Mouse (Mus musculus) MEL (cell line): Measurements from ENCODE around the gene Dna2. TPM values are rescaled to one million over a fixed set of nuclear protein-coding genes. Genes with fewer than 3 reads are reported as not detected.

Experiments used
- DNase-seq: peaks from one replicate; pipeline ENCODE4 v3.0.0; 2011; ENCODE audit warnings: low read depth, low spot score
- H3K27ac ChIP-seq: 2 replicates; pipeline ENCODE4 v1.5.1; 2012; ENCODE audit warnings: low read depth, mild to moderate bottlenecking, control low read depth, low read length, moderate library complexity; ENCODE audit not compliant: control insufficient read depth
- H3K27me3 ChIP-seq, 2 experiments: fragments of 150-350 bp in 1 of 2; sonication (generic) in 1 of 2; 2 replicates each; pipeline ENCODE4 v1.6.1; 2012; ENCODE audit warnings: low read length in 2 of 2, mild to moderate bottlenecking in 2 of 2, improper control_type of control experiment in 1 of 2, moderate library complexity in 1 of 2; ENCODE audit not compliant: insufficient read depth in 2 of 2, control insufficient read depth in 1 of 2
- H3K36me3 ChIP-seq, 2 experiments: 2 replicates each; pipeline ENCODE4 v1.6.1; 2012 to 2014; ENCODE audit warnings: low read length in 2 of 2, improper control_type of control experiment in 1 of 2, inconsistent platforms in 1 of 2, mild to moderate bottlenecking in 1 of 2; ENCODE audit not compliant: insufficient read depth in 2 of 2, control insufficient read depth in 1 of 2
- H3K4me1 ChIP-seq, 2 experiments: fragments of 150-350 bp in 1 of 2; sonication (generic) in 1 of 2; 2 replicates each; pipeline ENCODE4 v1.6.1; 2012; ENCODE audit warnings: low read length in 2 of 2, improper control_type of control experiment in 1 of 2, mild to moderate bottlenecking in 1 of 2; ENCODE audit not compliant: insufficient read depth in 2 of 2, control insufficient read depth in 1 of 2
- H3K4me3 ChIP-seq, 2 experiments: fragments of 150-350 bp in 1 of 2; sonication (generic) in 1 of 2; 2 replicates each; pipeline ENCODE4 v1.5.1; 2012; ENCODE audit warnings: low read depth in 2 of 2, low read length in 2 of 2, mild to moderate bottlenecking in 2 of 2, moderate library complexity in 2 of 2, control low read depth in 1 of 2, improper control_type of control experiment in 1 of 2; ENCODE audit not compliant: control insufficient read depth in 1 of 2, insufficient read depth in 1 of 2
- H3K79me2 ChIP-seq: 2 replicates; pipeline ENCODE4 v1.6.1; 2012; ENCODE audit warnings: mild to moderate bottlenecking, low read length, moderate library complexity; ENCODE audit not compliant: control insufficient read depth, poor library complexity, insufficient read depth
- H3K9ac ChIP-seq: 2 replicates; pipeline ENCODE4 v1.6.1; 2012; ENCODE audit warnings: low read depth, mild to moderate bottlenecking, control low read depth, low read length, moderate library complexity; ENCODE audit not compliant: control insufficient read depth, poor library complexity, severe bottlenecking
- H3K9me3 ChIP-seq: fragments of 150-350 bp; sonication (generic); replicated peaks from 2 replicates; pipeline ENCODE4 v1.6.1; 2012; ENCODE audit warnings: mild to moderate bottlenecking, low read length, improper control_type of control experiment, moderate library complexity; ENCODE audit not compliant: insufficient read depth
- CHD1 ChIP-seq: IDR thresholded peaks from 2 replicates; pipeline ENCODE4 v1.6.1; 2012; ENCODE audit warnings: low read depth, mild to moderate bottlenecking, inconsistent platforms, low read length, improper control_type of control experiment
- CTCF ChIP-seq, 3 experiments: IDR thresholded peaks in 2 of 3; conservative IDR thresholded peaks in 1 of 3; 2 replicates each; pipeline ENCODE4 v1.5.1; 2011 to 2012; ENCODE audit warnings: low read length in 3 of 3, low read depth in 2 of 3, mild to moderate bottlenecking in 2 of 3, improper control_type of control experiment in 1 of 3, inconsistent platforms in 1 of 3, mixed read lengths in 1 of 3, moderate library complexity in 1 of 3; ENCODE audit not compliant: control insufficient read depth in 1 of 3, insufficient read depth in 1 of 3, poor library complexity in 1 of 3, severe bottlenecking in 1 of 3
- GATA1 ChIP-seq: IDR thresholded peaks from 2 replicates; pipeline ENCODE4 v1.6.1; 2011; ENCODE audit warnings: low read depth, low read length, improper control_type of control experiment
- HCFC1 ChIP-seq: IDR thresholded peaks from 2 replicates; pipeline ENCODE4 v1.6.1; 2012; ENCODE audit warnings: low read depth, mild to moderate bottlenecking, inconsistent platforms, low read length, improper control_type of control experiment, moderate library complexity
- KAT2A ChIP-seq: conservative IDR thresholded peaks from 2 replicates; pipeline ENCODE4 v1.6.1; 2012; ENCODE audit warnings: low read depth, low read length, improper control_type of control experiment, inconsistent platforms
- MEF2A ChIP-seq: IDR thresholded peaks from 2 replicates; pipeline ENCODE4 v1.6.1; 2014; ENCODE audit warnings: low read depth, mild to moderate bottlenecking, inconsistent platforms, low read length, improper control_type of control experiment; ENCODE audit not compliant: poor library complexity, insufficient replicate concordance, severe bottlenecking; ENCODE audit errors: extremely low read depth
- MXI1 ChIP-seq: IDR thresholded peaks from 2 replicates; pipeline ENCODE4 v1.6.1; 2011; ENCODE audit warnings: mild to moderate bottlenecking, low read depth, low read length, improper control_type of control experiment
- MYB ChIP-seq: IDR thresholded peaks from 2 replicates; pipeline ENCODE4 v1.6.1; 2011; ENCODE audit warnings: mild to moderate bottlenecking, low read depth, low read length, improper control_type of control experiment
- NRF1 ChIP-seq: IDR thresholded peaks from 2 replicates; pipeline ENCODE4 v1.6.1; 2014; ENCODE audit warnings: low read depth, mild to moderate bottlenecking, inconsistent platforms, low read length, improper control_type of control experiment, moderate library complexity; ENCODE audit not compliant: poor library complexity, insufficient read depth, severe bottlenecking
- POLR2AphosphoS5 ChIP-seq: IDR thresholded peaks from 2 replicates; pipeline ENCODE4 v1.6.1; 2012; ENCODE audit warnings: low read depth, borderline replicate concordance, mild to moderate bottlenecking, inconsistent platforms, low read length, moderate library complexity, mixed read lengths
- RCOR1 ChIP-seq: IDR thresholded peaks from 2 replicates; pipeline ENCODE4 v1.6.1; 2012; ENCODE audit warnings: low read depth, mild to moderate bottlenecking, inconsistent platforms, low read length, improper control_type of control experiment
- SIN3A ChIP-seq: IDR thresholded peaks from 2 replicates; pipeline ENCODE4 v1.6.1; 2012; ENCODE audit warnings: low read length, improper control_type of control experiment, inconsistent platforms
- SMC3 ChIP-seq: IDR thresholded peaks from 2 replicates; pipeline ENCODE4 v1.6.1; 2011; ENCODE audit warnings: low read depth, low read length, improper control_type of control experiment
- TAL1 ChIP-seq: IDR thresholded peaks from 2 replicates; pipeline ENCODE4 v1.6.1; 2012; ENCODE audit warnings: mild to moderate bottlenecking, inconsistent platforms, low read length, moderate library complexity, mixed read lengths
- TBP ChIP-seq: IDR thresholded peaks from 2 replicates; pipeline ENCODE4 v1.8.0; 2011; ENCODE audit warnings: low read depth, low read length, improper control_type of control experiment
- TCF12 ChIP-seq: IDR thresholded peaks from 2 replicates; pipeline ENCODE4 v1.6.1; 2014; ENCODE audit warnings: low read depth, mild to moderate bottlenecking, inconsistent platforms, low read length, improper control_type of control experiment, moderate library complexity
- ZKSCAN1 ChIP-seq: IDR thresholded peaks from 2 replicates; pipeline ENCODE4 v1.6.1; 2012; ENCODE audit warnings: low read depth, mild to moderate bottlenecking, inconsistent platforms, low read length, improper control_type of control experiment, moderate library complexity
- polyA plus RNA-seq, 2 experiments: library from polyadenylated mRNA; stranded (reverse) in 1 of 2; unstranded in 1 of 2; fragments of >175 nt in 1 of 2; fragments of >200 nt in 1 of 2; gene quantifications; 2 replicates each; pipeline versions ENCODE4 v1.2.1 to v1.2.4; 2012; ENCODE audit warnings: low replicate concordance in 2 of 2, low read depth in 1 of 2; ENCODE audit not compliant: insufficient read length in 2 of 2, insufficient read depth in 1 of 2, missing spikeins in 1 of 2
- total RNA-seq: library from RNA; depleted of rRNA; stranded (reverse); fragments of 300-350 nt; gene quantifications from 2 replicates; pipeline ENCODE4 v1.2.3, GENCODE M21; 2012

The Dna2 gene
- total and polyA plus RNA-seq, 3 experiments = 30.3 to 40.9 TPM; not detected in 1

DNA sequence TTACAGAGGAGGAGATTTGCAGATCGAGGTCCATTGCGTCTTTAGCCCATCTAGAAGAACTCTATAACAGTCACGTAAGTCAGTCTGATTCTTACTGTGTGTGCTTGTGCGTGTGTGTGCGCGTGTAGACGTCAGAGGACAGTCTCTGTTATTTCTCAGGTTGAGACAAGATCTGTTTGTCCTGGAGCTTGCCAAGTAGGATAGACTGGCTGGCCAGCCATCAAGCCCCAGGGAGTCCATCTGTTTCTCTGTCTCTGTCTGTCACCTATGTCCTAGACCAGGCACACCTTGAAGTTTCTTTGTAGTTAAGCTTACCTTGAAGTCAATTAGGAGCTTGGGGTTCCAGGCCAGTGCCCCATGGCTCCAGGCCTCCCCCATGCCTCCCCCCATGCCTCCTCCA, 17.1 kb downstream of the Dna2 start:
- Histone ChIP-seq H3K79me2 (no peaks in the 10 kb centered on the region), H3K27ac (no peak overlapping the region), H3K4me3 (no peak overlapping the region), H3K4me1 (no peaks in the 10 kb centered on the region), H3K9ac (no peak overlapping the region), H3K27me3 (no peaks in the 10 kb centered on the region), H3K9me3 (no peaks in the 10 kb centered on the region), H3K36me3 (peaks cover 0 to 8% of the 10 kb centered on the region in 2 experiments; a peak in 2 of 4 replicates)
- DNase-seq = no peak
- TF ChIP-seq RCOR1 = no peak
- TF ChIP-seq TAL1 = no peak
- no peak for TF ChIP-seq NRF1
- no peak for TF ChIP-seq MXI1
- TF ChIP-seq HCFC1 = no peak

DNA sequence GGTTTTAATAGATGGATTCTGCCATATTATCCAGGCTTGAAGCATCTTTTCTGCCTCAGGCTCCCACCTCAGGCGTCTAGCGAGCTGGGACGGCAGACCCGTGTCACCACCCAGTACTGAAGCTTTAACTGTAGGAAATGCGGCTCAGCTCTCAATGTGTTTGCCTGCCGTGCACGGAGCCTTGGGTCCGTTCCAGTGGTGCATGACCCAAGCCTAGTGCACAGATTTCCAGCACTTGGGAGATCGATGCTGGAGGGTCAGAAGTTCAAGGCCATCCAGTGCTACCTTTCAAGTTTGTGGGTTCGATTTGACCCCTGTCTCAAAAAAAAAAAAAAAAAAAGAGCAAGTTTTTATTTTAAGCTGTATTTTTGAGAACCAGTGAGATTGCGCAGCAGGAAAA, 19.0 kb downstream of the Dna2 start:
- no peaks in the 10 kb centered on the region for H3K27me3 ChIP-seq
- no peak for TF ChIP-seq TCF12
- no peak for TF ChIP-seq KAT2A
- no peak for TF ChIP-seq MEF2A
- TF ChIP-seq POLR2AphosphoS5 = no peak
- TF ChIP-seq GATA1 = no peak
- TF ChIP-seq MYB = no peak
- TF ChIP-seq ZKSCAN1 = no peak
- H3K36me3 ChIP-seq = peaks cover 0 to 6% of the 10 kb centered on the region in 2 experiments; a peak in 2 of 4 replicates
- H3K4me1 ChIP-seq = no peaks in the 10 kb centered on the region
- no peak for DNase-seq
- H3K27ac ChIP-seq = no peak overlapping the region
- no peaks in the 10 kb centered on the region for H3K9me3 ChIP-seq
- H3K9ac ChIP-seq = no peak overlapping the region
- no peak overlapping the region for H3K4me3 ChIP-seq
- no peaks in the 10 kb centered on the region for H3K79me2 ChIP-seq

DNA sequence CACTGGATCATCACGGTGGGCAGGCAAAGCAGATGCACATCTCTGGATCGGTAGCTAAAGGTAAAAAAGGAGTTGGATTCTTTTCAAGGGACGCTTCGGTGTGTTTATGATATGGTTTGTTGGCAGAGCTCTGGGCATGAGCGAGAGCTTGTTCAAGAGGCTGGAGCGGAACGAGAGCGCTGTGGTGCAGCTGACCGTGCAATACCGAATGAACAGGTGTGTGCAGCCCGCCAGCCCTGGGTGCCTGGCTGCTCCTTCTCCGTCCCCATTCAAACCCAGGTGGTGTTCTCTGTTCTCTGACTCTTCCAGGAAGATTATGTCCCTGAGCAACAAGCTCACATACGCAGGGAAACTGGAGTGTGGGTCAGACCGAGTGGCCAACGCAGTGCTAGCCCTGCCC, 19.5 kb downstream of the Dna2 start:
- H3K27ac ChIP-seq = no peak overlapping the region
- H3K4me1 ChIP-seq = no peaks in the 10 kb centered on the region
- H3K27me3 ChIP-seq = no peaks in the 10 kb centered on the region
- no peak overlapping the region for H3K9ac ChIP-seq
- no peaks in the 10 kb centered on the region for H3K79me2 ChIP-seq
- no peak for DNase-seq
- H3K4me3 ChIP-seq = no peak overlapping the region
- peaks cover 0 to 5% of the 10 kb centered on the region in 2 experiments; a peak in 2 of 4 replicates for H3K36me3 ChIP-seq
- TF ChIP-seq MYB = no peak
- TF ChIP-seq TCF12 = no peak
- no peak for TF ChIP-seq MEF2A
- no peak for TF ChIP-seq SIN3A
- no peak for TF ChIP-seq TBP
- TF ChIP-seq CTCF (IDR thresholded peaks at IDR 0.05 in 2 of 3, conservative IDR thresholded peaks at IDR 0.05 in 1 of 3; ENCODE audit: control insufficient read depth in 1 of 3, insufficient read depth in 1 of 3, low read depth in 2 of 3, low read length in 3 of 3, poor library complexity in 1 of 3, severe bottlenecking in 1 of 3) = no peak
- no peak for TF ChIP-seq RCOR1
- TF ChIP-seq CHD1 = no peak
- TF ChIP-seq SMC3 = no peak
- TF ChIP-seq, all 39 proteins: peak for 0
- no peaks in the 10 kb centered on the region for H3K9me3 ChIP-seq
